Mouse (Mus musculus) kidney, embryonic 16.5 days (tissue): ENCODE measurements around the gene St3gal3. TPM values are rescaled to one million over a fixed set of nuclear protein-coding genes. Genes with fewer than 3 reads are reported as not detected.

Experiments
- ATAC-seq: fragments of 200-750 bp; cut with Nextera tagmentation; 2 replicates; pipeline ENCODE4 v1.8.0; 2017; ENCODE audit warnings: moderate TSS enrichment; ENCODE audit not compliant: low FRiP score, low TSS enrichment
- H3K27ac ChIP-seq: fragments of 300-500 bp; sonication (generic); 2 replicates; pipeline ENCODE4 v1.5.1; 2014; ENCODE audit warnings: low read length
- H3K27me3 ChIP-seq: fragments of 300-500 bp; sonication (generic); 2 replicates; pipeline ENCODE4 v1.6.1; 2014; ENCODE audit warnings: low read length, control low read depth, mixed read lengths; ENCODE audit not compliant: insufficient read depth
- H3K36me3 ChIP-seq: fragments of 300-500 bp; sonication (generic); 2 replicates; pipeline ENCODE4 v1.6.1; 2014; ENCODE audit warnings: low read length, control low read depth, mixed read lengths; ENCODE audit not compliant: insufficient read depth
- H3K4me1 ChIP-seq: fragments of 300-500 bp; sonication (generic); 2 replicates; pipeline ENCODE4 v1.6.1; 2014; ENCODE audit warnings: low read length, control low read depth, mixed read lengths; ENCODE audit not compliant: insufficient read depth
- H3K4me2 ChIP-seq: fragments of 300-500 bp; sonication (generic); replicated peaks from 2 replicates; pipeline ENCODE4 v1.6.1; 2014; ENCODE audit warnings: low read depth, low read length
- H3K4me3 ChIP-seq: fragments of 300-500 bp; sonication (generic); 2 replicates; pipeline ENCODE4 v1.5.1; 2014; ENCODE audit warnings: mild to moderate bottlenecking, low read length
- H3K9ac ChIP-seq: fragments of 300-500 bp; sonication (generic); replicated peaks from 2 replicates; pipeline ENCODE4 v1.6.1; 2014; ENCODE audit warnings: low read length
- H3K9me3 ChIP-seq: fragments of 300-500 bp; sonication (generic); 2 replicates; pipeline ENCODE4 v1.6.1; 2016; ENCODE audit warnings: low read length, control low read depth
- WGBS: fragments of 180-500 bp; shearing (Covaris S2); extraction: QIAGEN DNeasy Blood & Tissue Kit; methylation state at CpG from one replicate; pipeline ENCODE4 v1.1.7; 2014; 5-methylcytosine and 5-hydroxymethylcytosine counted together
- polyA plus RNA-seq: library from polyadenylated mRNA; unstranded; fragments of >200 nt; fragmentation: Nextera tagmentation; extraction: Ambion mirVana; gene quantifications from 2 replicates; pipeline ENCODE4 v1.2.1, GENCODE M21; 2015

The St3gal3 gene
- polyA plus RNA-seq, 1 experiment from 2014 or later: 8.7 TPM

- Histone ChIP-seq H3K9me3 (no peaks in the 10 kb centered on the region), H3K4me2 (peak within 1 kb of the TSS; percentile 85), H3K9ac (peak within 1 kb of the TSS; percentile 66), H3K4me1 (peaks cover 11% of the 10 kb centered on the region), H3K4me3 (peak within 1 kb of the TSS; percentile 85), H3K27me3 (no peaks in the 10 kb centered on the region), H3K27ac (no peak within 1 kb of the TSS), H3K36me3 (peaks cover 22% of the 10 kb centered on the region)
- WGBS: under 1% methylated on average over 21 of the region's 21 CpGs
- peak; percentile 87 for ATAC-seq
Measured at GRCm38 (mm10) chr4:117891738-117892161, 243.0 kb downstream of the St3gal3 start, which contains the start of gene Dph2. Gene Dph2 (minus strand): TSS chr4:117892032.

GRCm38 (mm10) chr4:117890750-117891149 lies 244.0 kb downstream of the St3gal3 start:
- peaks cover 20% of the 10 kb centered on the region for H3K4me1 ChIP-seq
- H3K27me3 ChIP-seq: no peaks in the 10 kb centered on the region
- no peak overlapping the region for H3K27ac ChIP-seq
- no peaks in the 10 kb centered on the region for H3K9me3 ChIP-seq
- H3K36me3 ChIP-seq: peaks cover 20% of the 10 kb centered on the region
- 80% methylated on average over 8 of the region's 8 CpGs for WGBS
- peak overlapping the region; percentile 85 for H3K4me3 ChIP-seq
- ATAC-seq: no peak
- H3K4me2 ChIP-seq: peak overlapping the region; percentile 85
- H3K9ac ChIP-seq: no peak overlapping the region

- no peaks in the 10 kb centered on the region for H3K27me3 ChIP-seq
- H3K9me3 ChIP-seq: no peaks in the 10 kb centered on the region
- peaks cover 20% of the 10 kb centered on the region for H3K4me1 ChIP-seq
- peaks cover 16% of the 10 kb centered on the region for H3K36me3 ChIP-seq
- no peak overlapping the region for H3K4me2 ChIP-seq
- H3K27ac ChIP-seq: no peak overlapping the region
- 95% methylated on average over 14 of the region's 14 CpGs for WGBS
- no peak overlapping the region for H3K9ac ChIP-seq
- ATAC-seq: no peak
- H3K4me3 ChIP-seq: no peak overlapping the region
Measured at GRCm38 (mm10) chr4:117890031-117890430, 244.7 kb downstream of the St3gal3 start.

- peaks cover 16% of the 10 kb centered on the region for H3K36me3 ChIP-seq
- no peaks in the 10 kb centered on the region for H3K27me3 ChIP-seq
- no peaks in the 10 kb centered on the region for H3K9me3 ChIP-seq
- no peak overlapping the region for H3K9ac ChIP-seq
- H3K4me2 ChIP-seq: no peak overlapping the region
- 94% methylated on average over 15 of the region's 15 CpGs for WGBS
- H3K27ac ChIP-seq: no peak overlapping the region
- ATAC-seq: no peak
- peaks cover 20% of the 10 kb centered on the region for H3K4me1 ChIP-seq
- no peak overlapping the region for H3K4me3 ChIP-seq
Measured at GRCm38 (mm10) chr4:117889471-117889870, 245.2 kb downstream of the St3gal3 start.

GRCm38 (mm10) chr4:117887920-117888319 lies 246.8 kb downstream of the St3gal3 start:
- no peak overlapping the region for H3K27ac ChIP-seq
- ATAC-seq: no peak
- H3K4me3 ChIP-seq: no peak overlapping the region
- peaks cover 14% of the 10 kb centered on the region; the same call in 1 of the 2 replicates for H3K36me3 ChIP-seq
- H3K27me3 ChIP-seq: no peaks in the 10 kb centered on the region
- H3K4me2 ChIP-seq: peak overlapping the region; percentile 91
- 73% methylated on average over 2 of the region's 2 CpGs for WGBS
- H3K9ac ChIP-seq: peak overlapping the region; percentile 41; the same call in 1 of the 2 replicates
- peaks cover 27% of the 10 kb centered on the region for H3K4me1 ChIP-seq
- H3K9me3 ChIP-seq: no peaks in the 10 kb centered on the region

- peaks cover 34% of the 10 kb centered on the region for H3K4me1 ChIP-seq
- H3K4me2 ChIP-seq: peak within 1 kb of the TSS; percentile 91
- peak within 1 kb of the TSS; percentile 54 for H3K27ac ChIP-seq
- under 1% methylated on average over 37 of the region's 37 CpGs for WGBS
- peaks cover 14% of the 10 kb centered on the region; the same call in 1 of the 2 replicates for H3K36me3 ChIP-seq
- H3K9me3 ChIP-seq: no peaks in the 10 kb centered on the region
- no peaks in the 10 kb centered on the region for H3K27me3 ChIP-seq
- peak; percentile 88 for ATAC-seq
- peak within 1 kb of the TSS; percentile 88 for H3K9ac ChIP-seq
- peak within 1 kb of the TSS; percentile 93 for H3K4me3 ChIP-seq
Measured at GRCm38 (mm10) chr4:117887133-117887532, 247.6 kb downstream of the St3gal3 start, which contains the start of gene Atp6v0b. Gene Atp6v0b (minus strand): TSS chr4:117887333.

GRCm38 (mm10) chr4:117886644-117887043 lies 248.1 kb downstream of the St3gal3 start:
- H3K36me3 ChIP-seq: peaks cover 14% of the 10 kb centered on the region; the same call in 1 of the 2 replicates
- H3K4me3 ChIP-seq: peak overlapping the region; percentile 93
- H3K9ac ChIP-seq: peak overlapping the region; percentile 88
- H3K4me2 ChIP-seq: peak overlapping the region; percentile 91
- H3K4me1 ChIP-seq: peaks cover 36% of the 10 kb centered on the region
- H3K27me3 ChIP-seq: no peaks in the 10 kb centered on the region
- 0 out of 2 replicates have a peak, but pooled peaks have one; percentile 2 for ATAC-seq
- H3K27ac ChIP-seq: peak overlapping the region; percentile 54
- H3K9me3 ChIP-seq: no peaks in the 10 kb centered on the region
- 2% methylated on average over 16 of the region's 24 CpGs for WGBS

- WGBS: 71% methylated on average over 9 of the region's 9 CpGs
- Histone ChIP-seq H3K9me3 (no peaks in the 10 kb centered on the region), H3K4me3 (peak overlapping the region; percentile 93; the same call in 1 of the 2 replicates), H3K9ac (no peak overlapping the region), H3K27me3 (no peaks in the 10 kb centered on the region), H3K27ac (no peak overlapping the region), H3K4me1 (peaks cover 32% of the 10 kb centered on the region), H3K36me3 (peaks cover 14% of the 10 kb centered on the region), H3K4me2 (peak overlapping the region; percentile 91)
- ATAC-seq: no peak
Measured at GRCm38 (mm10) chr4:117885994-117886393, 248.7 kb downstream of the St3gal3 start.

- ATAC-seq: no peak
- no peak overlapping the region for H3K9ac ChIP-seq
- no peaks in the 10 kb centered on the region for H3K9me3 ChIP-seq
- no peak overlapping the region for H3K4me2 ChIP-seq
- H3K36me3 ChIP-seq: peaks cover 13% of the 10 kb centered on the region
- peaks cover 28% of the 10 kb centered on the region for H3K4me1 ChIP-seq
- H3K27me3 ChIP-seq: no peaks in the 10 kb centered on the region
- no peak overlapping the region for H3K27ac ChIP-seq
- 95% methylated on average over 10 of the region's 10 CpGs for WGBS
- H3K4me3 ChIP-seq: no peak overlapping the region
Measured at GRCm38 (mm10) chr4:117885093-117885492, 249.6 kb downstream of the St3gal3 start.

GRCm38 (mm10) chr4:117884146-117884545 lies 250.6 kb downstream of the St3gal3 start:
- Histone ChIP-seq H3K9ac (no peak overlapping the region), H3K4me2 (no peak overlapping the region)

More at GRCm38 (mm10) chr4:117884146-117884545, 250.6 kb downstream of the St3gal3 start:
- Histone ChIP-seq H3K27ac (no peak overlapping the region), H3K9me3 (no peaks in the 10 kb centered on the region), H3K27me3 (no peaks in the 10 kb centered on the region), H3K36me3 (peaks cover 10% of the 10 kb centered on the region), H3K4me1 (peaks cover 28% of the 10 kb centered on the region), H3K4me3 (peak overlapping the region; percentile 73; the same call in 1 of the 2 replicates)
- no peak for ATAC-seq
- 92% methylated on average over 1 of the region's 1 CpGs for WGBS
